Mouse (Mus musculus) midbrain, embryonic 16.5 days (tissue): ENCODE measurements at regions not wholly inside any gene's neighbourhood (a gene's known extent, or its start where the extent isn't known, plus 50 kb on each side); places are given as distances from the start of the nearest gene placed in this dataset.
A peak's percentile ranks its signal among the peaks of the same experiment; 100 is the strongest.

Experiments
- ATAC-seq: fragments of 200-750 bp; cut with Nextera tagmentation; 2 replicates; pipeline ENCODE4 v1.8.0; 2017; ENCODE audit warnings: moderate TSS enrichment
- H3K27ac ChIP-seq: fragments of 300-500 bp; sonication (generic); 2 replicates; pipeline ENCODE4 v1.5.1; 2014; ENCODE audit warnings: mild to moderate bottlenecking, low read length, mixed read lengths
- H3K27me3 ChIP-seq: fragments of 300-500 bp; sonication (generic); 2 replicates; pipeline ENCODE4 v1.6.1; 2014; ENCODE audit warnings: low read depth, low read length, mixed read lengths; ENCODE audit not compliant: control insufficient read depth, insufficient read depth
- H3K36me3 ChIP-seq: fragments of 300-500 bp; sonication (generic); 2 replicates; pipeline ENCODE4 v1.6.1; 2014; ENCODE audit warnings: mild to moderate bottlenecking, low read length, moderate library complexity, mixed read lengths; ENCODE audit not compliant: control insufficient read depth, insufficient read depth
- H3K4me1 ChIP-seq: fragments of 300-500 bp; sonication (generic); 2 replicates; pipeline ENCODE4 v1.6.1; 2014; ENCODE audit warnings: mild to moderate bottlenecking, low read length, mixed read lengths; ENCODE audit not compliant: control insufficient read depth, insufficient read depth
- H3K4me2 ChIP-seq: fragments of 300-500 bp; sonication (generic); 2 replicates; pipeline ENCODE4 v1.6.1; 2014; ENCODE audit warnings: mild to moderate bottlenecking, low read length, mixed read lengths
- H3K4me3 ChIP-seq: fragments of 300-500 bp; sonication (generic); 2 replicates; pipeline ENCODE4 v1.5.1; 2014; ENCODE audit warnings: low read depth, mild to moderate bottlenecking, low read length, moderate library complexity, mixed read lengths
- H3K9ac ChIP-seq: fragments of 300-500 bp; sonication (generic); 2 replicates; pipeline ENCODE4 v1.6.1; 2014; ENCODE audit warnings: low read depth, low read length, mixed read lengths
- H3K9me3 ChIP-seq: fragments of 300-500 bp; sonication (generic); replicated peaks from 2 replicates; pipeline ENCODE4 v1.6.1; 2014; ENCODE audit warnings: mild to moderate bottlenecking, low read length, mixed read lengths; ENCODE audit not compliant: control insufficient read depth, poor library complexity, severe bottlenecking
- WGBS: fragments of 180-500 bp; shearing (Covaris S2); extraction: QIAGEN DNeasy Blood & Tissue Kit; methylation state at CpG from one replicate; pipeline ENCODE4 v1.1.7; 2014; 5-methylcytosine and 5-hydroxymethylcytosine counted together

DNA sequence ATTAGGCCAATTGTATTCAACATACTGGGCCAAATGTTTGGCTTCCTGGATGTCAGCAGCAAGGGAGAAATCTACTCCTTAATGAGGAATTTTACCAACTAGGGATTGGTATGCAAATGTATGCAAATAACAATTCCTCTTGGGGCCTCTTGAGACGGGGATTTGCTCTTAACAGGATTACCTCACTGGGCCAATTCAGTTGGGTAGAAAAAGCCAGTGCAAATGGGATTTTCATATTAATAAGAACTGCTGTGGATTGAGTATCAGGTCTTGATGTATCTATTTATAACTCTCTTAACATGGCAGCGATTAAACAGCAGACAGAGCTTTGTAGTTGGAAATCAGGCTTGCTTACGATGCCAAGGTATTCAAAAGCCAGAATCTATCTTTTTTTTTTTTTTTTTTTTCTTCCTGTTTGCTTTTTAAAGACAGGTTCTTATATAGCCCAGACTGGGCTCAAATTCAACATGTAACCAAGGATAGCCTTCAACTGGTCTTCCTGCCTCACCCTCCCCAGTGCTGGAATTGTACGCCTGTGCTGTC, 95.7 kb upstream of the Fam174b start:
- Histone ChIP-seq H3K9ac (no peak overlapping the region), H3K4me2 (no peak overlapping the region), H3K4me1 (peaks cover 11% of the 10 kb centered on the region), H3K36me3 (no peaks in the 10 kb centered on the region), H3K9me3 (no peaks in the 10 kb centered on the region), H3K27me3 (no peaks in the 10 kb centered on the region), H3K27ac (peak overlapping the region; percentile 58), H3K4me3 (no peak overlapping the region)
- 15% methylated on average over 4 of the region's 4 CpGs for WGBS
- ATAC-seq: peak; percentile 50; the same call in 1 of the 2 replicates

- H3K4me1 ChIP-seq: peaks cover 13% of the 10 kb centered on the region
- H3K27ac ChIP-seq: no peak overlapping the region; the same call in 1 of the 2 replicates
- no peaks in the 10 kb centered on the region for H3K9me3 ChIP-seq
- no peak overlapping the region for H3K9ac ChIP-seq
- no peak for ATAC-seq
- WGBS: 35% methylated on average over 10 of the region's 10 CpGs
- no peaks in the 10 kb centered on the region for H3K27me3 ChIP-seq
- H3K4me2 ChIP-seq: no peak overlapping the region
- H3K36me3 ChIP-seq: no peaks in the 10 kb centered on the region
- H3K4me3 ChIP-seq: no peak overlapping the region
Measured at GRCm38 (mm10) chr7:73643993-73644335, 96.1 kb upstream of the Fam174b start.

DNA sequence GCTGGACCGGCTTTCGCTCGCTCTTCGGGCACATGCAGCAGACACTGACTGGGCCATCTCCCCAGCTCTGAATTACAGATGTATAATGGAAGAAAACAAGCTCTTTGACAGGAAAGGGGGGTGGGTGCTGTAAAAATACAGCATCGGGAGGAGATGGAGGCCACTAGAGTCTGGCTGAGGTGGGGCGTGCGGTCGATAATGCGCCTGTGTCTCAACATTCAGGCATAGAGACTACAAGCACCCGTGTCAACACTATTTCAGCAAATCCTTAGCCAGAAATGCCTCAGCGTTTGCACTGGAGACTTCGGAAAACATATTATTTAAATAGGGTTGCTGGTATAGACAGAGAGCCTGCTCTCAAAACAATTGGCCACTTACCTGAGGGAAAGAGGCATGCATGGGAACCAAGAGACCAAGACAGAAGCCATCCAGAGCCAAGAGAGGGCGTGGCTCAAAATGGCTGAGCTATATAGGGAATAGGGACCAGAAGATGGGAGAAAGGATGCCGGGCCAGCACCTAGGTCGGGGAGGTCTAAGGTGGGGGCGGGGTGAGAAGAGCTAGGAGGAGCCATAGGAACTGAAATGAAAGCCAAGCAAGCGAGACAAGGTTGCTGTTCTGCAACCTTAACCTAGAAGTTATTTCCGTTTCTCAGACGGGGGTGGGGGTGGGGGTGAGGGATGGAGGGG, 96.7 kb upstream of the Fam174b start:
- no peak overlapping the region for H3K4me2 ChIP-seq
- H3K9ac ChIP-seq: no peak overlapping the region
- no peaks in the 10 kb centered on the region for H3K9me3 ChIP-seq
- no peaks in the 10 kb centered on the region for H3K36me3 ChIP-seq
- no peak for ATAC-seq
- H3K27ac ChIP-seq: no peak overlapping the region
- peaks cover 13% of the 10 kb centered on the region for H3K4me1 ChIP-seq
- WGBS: 81% methylated on average over 19 of the region's 19 CpGs
- H3K4me3 ChIP-seq: no peak overlapping the region
- no peaks in the 10 kb centered on the region for H3K27me3 ChIP-seq

DNA sequence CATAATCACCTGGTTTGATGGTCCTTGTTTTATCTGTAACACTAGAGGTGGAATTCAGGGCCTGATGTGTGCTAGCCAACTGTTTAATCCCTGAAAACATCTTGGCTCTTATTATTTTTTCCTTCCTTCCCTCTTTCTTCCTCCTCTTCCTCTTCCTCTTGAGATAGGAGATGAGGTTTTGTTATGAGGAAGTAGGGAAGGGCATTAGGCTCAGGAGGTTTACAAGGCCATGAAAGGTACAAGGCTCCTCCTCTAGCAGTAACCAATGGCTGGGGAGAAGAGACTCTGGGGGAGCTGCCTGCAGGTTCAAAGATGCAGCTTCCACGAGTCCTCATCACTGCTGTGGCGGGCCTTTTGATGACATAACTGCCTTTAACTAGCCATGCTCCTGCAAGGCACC, 98.6 kb upstream of the Chd2 start:
- ATAC-seq: no peak
- H3K9ac ChIP-seq: no peak overlapping the region
- WGBS: 37% methylated on average over 2 of the region's 2 CpGs
- no peaks in the 10 kb centered on the region for H3K9me3 ChIP-seq
- H3K4me1 ChIP-seq: peaks cover 25% of the 10 kb centered on the region
- H3K4me3 ChIP-seq: no peak overlapping the region
- H3K36me3 ChIP-seq: no peaks in the 10 kb centered on the region
- H3K27ac ChIP-seq: no peak overlapping the region
- no peak overlapping the region for H3K4me2 ChIP-seq
- H3K27me3 ChIP-seq: no peaks in the 10 kb centered on the region

DNA sequence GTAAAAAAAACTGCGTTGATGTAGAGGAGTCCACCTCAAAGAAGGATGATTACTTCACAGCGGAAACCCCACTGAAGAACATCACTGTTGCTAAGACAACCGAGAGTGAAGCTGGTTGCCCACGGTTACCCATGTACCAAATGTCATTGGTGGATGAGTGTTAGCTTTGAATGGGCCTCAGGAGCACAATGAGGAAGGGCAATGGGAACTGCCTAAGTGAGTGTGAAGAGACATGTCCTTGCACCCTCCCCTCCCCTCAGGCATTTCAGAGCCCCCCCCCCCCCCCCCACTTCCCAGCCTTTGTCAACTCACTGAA, 96.1 kb upstream of the Chd2 start:
- peak; percentile 88 for ATAC-seq
- no peak overlapping the region for H3K4me3 ChIP-seq

GRCm38 (mm10) chr7:73637101-73637809, 95.6 kb upstream of the Chd2 start:
- Histone ChIP-seq H3K4me1 (peaks cover 17% of the 10 kb centered on the region), H3K27ac (peak overlapping the region; percentile 70), H3K36me3 (no peaks in the 10 kb centered on the region), H3K4me2 (no peak overlapping the region), H3K4me3 (no peak overlapping the region), H3K9me3 (no peaks in the 10 kb centered on the region), H3K9ac (no peak overlapping the region), H3K27me3 (no peaks in the 10 kb centered on the region)
- 45% methylated on average over 5 of the region's 5 CpGs for WGBS
- ATAC-seq: peak; percentile 26

More for the DNA sequence above, 96.1 kb upstream of the Chd2 start:
- Histone ChIP-seq H3K27ac (peak overlapping the region; percentile 70), H3K9me3 (no peaks in the 10 kb centered on the region), H3K9ac (no peak overlapping the region), H3K27me3 (no peaks in the 10 kb centered on the region), H3K4me1 (peaks cover 17% of the 10 kb centered on the region), H3K4me2 (no peak overlapping the region), H3K36me3 (no peaks in the 10 kb centered on the region)
- 12% methylated on average over 4 of the region's 4 CpGs for WGBS

DNA sequence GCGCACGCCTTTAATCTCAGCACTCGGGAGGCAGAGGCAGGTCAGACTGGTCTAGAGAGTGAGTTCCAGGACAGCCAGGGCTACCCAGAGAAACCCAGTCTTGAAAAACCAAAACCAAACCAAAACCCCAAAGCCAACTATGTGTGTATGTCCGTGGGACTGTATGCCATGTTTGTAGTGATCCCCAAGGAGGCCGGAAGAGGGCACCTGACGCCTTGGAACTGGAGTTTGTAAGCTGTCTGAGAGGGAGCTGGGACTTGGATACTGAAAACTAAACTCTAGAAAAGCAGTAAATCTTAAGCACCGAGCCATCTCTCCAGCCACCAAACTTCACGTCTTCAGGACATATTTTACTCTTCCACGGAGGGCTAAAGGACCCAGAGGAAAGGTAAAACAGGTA, 93.8 kb upstream of the Chd2 start:
- WGBS: 95% methylated on average over 9 of the region's 9 CpGs
- no peak overlapping the region for H3K4me2 ChIP-seq
- no peak overlapping the region for H3K4me3 ChIP-seq
- H3K9me3 ChIP-seq: no peaks in the 10 kb centered on the region
- H3K4me1 ChIP-seq: peaks cover 15% of the 10 kb centered on the region
- no peaks in the 10 kb centered on the region for H3K27me3 ChIP-seq
- no peak overlapping the region for H3K27ac ChIP-seq
- H3K36me3 ChIP-seq: no peaks in the 10 kb centered on the region
- ATAC-seq: no peak
- H3K9ac ChIP-seq: no peak overlapping the region

DNA sequence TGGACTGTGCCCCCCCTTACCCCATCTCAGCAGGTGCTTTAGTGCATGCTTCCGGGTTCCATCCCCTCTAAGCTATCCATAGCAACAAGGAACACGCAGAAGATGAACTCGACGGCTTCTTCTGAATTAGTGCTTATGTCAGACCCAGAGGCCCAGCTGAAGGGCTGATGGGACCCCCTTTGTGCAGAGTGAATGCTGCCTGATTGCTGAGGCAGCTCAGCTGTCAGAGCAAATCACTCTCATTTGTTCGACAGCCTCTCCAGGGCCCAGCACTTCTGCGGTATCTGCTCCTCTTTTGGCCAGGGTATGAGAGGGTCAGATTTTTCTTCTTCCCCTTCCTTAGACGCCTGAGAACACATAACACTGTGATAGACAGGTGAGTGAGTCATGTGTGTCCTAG, 89.2 kb upstream of the Chd2 start:
- Histone ChIP-seq H3K4me2 (no peak overlapping the region), H3K27me3 (no peaks in the 10 kb centered on the region), H3K4me1 (peaks cover 4% of the 10 kb centered on the region), H3K4me3 (no peak overlapping the region), H3K9me3 (no peaks in the 10 kb centered on the region), H3K9ac (no peak overlapping the region), H3K36me3 (no peaks in the 10 kb centered on the region), H3K27ac (no peak overlapping the region)
- WGBS: 13% methylated on average over 7 of the region's 7 CpGs
- ATAC-seq: peak; percentile 50

GRCm38 (mm10) chr7:73629182-73629581, 87.6 kb upstream of the Chd2 start:
- H3K4me1 ChIP-seq: peaks cover 4% of the 10 kb centered on the region
- H3K27ac ChIP-seq: no peak overlapping the region
- no peak overlapping the region for H3K9ac ChIP-seq
- no peak overlapping the region for H3K4me3 ChIP-seq
- no peaks in the 10 kb centered on the region for H3K36me3 ChIP-seq
- H3K9me3 ChIP-seq: no peaks in the 10 kb centered on the region
- ATAC-seq: no peak
- H3K4me2 ChIP-seq: no peak overlapping the region
- no peaks in the 10 kb centered on the region for H3K27me3 ChIP-seq
- 86% methylated on average over 2 of the region's 2 CpGs for WGBS
